Mouse (Mus musculus): ENCODE measurements around the gene Copz2. TPM values are rescaled to one million over a fixed set of nuclear protein-coding genes. Genes with fewer than 3 reads are reported as not detected.

Copz2 gene
- polyA plus RNA-seq, 1 experiment from 2014 or later, result 27.8 TPM

- Histone ChIP-seq H3K4me3 (replicated peaks) (peak overlapping the region; percentile 87), H3K9ac (peak overlapping the region; percentile 52), H3K4me2 (peak overlapping the region; percentile 65), H3K27me3 (no peaks in the 10 kb centered on the region; the same call in 1 of the 2 replicates), H3K36me3 (replicated peaks) (peaks cover 20% of the 10 kb centered on the region), H3K4me1 (peaks cover 39% of the 10 kb centered on the region), H3K9me3 (no peaks in the 10 kb centered on the region), H3K27ac (peak overlapping the region; percentile 89)
- no peak for ATAC-seq (ENCODE audit: low FRiP score)
- 21% methylated on average over 13 of the region's 13 CpGs for WGBS
Observed at GRCm38 (mm10) chr11:96830539-96831216, 19.0 kb upstream of the Copz2 start.

GRCm38 (mm10) chr11:96831516-96831915 lies 18.2 kb upstream of the Copz2 start:
- no peak for ATAC-seq (ENCODE audit: low FRiP score)
- no peak overlapping the region for H3K27ac ChIP-seq
- no peaks in the 10 kb centered on the region for H3K9me3 ChIP-seq
- no peaks in the 10 kb centered on the region; the same call in 1 of the 2 replicates for H3K27me3 ChIP-seq
- H3K4me1 ChIP-seq, result peaks cover 31% of the 10 kb centered on the region
- no peak overlapping the region for H3K9ac ChIP-seq
- no peak overlapping the region for H3K4me2 ChIP-seq
- no peak overlapping the region for H3K4me3 ChIP-seq (replicated peaks)
- H3K36me3 ChIP-seq (replicated peaks), result peaks cover 15% of the 10 kb centered on the region
- whole genome bisulfite sequencing, result 79% methylated on average over 4 of the region's 4 CpGs

DNA sequence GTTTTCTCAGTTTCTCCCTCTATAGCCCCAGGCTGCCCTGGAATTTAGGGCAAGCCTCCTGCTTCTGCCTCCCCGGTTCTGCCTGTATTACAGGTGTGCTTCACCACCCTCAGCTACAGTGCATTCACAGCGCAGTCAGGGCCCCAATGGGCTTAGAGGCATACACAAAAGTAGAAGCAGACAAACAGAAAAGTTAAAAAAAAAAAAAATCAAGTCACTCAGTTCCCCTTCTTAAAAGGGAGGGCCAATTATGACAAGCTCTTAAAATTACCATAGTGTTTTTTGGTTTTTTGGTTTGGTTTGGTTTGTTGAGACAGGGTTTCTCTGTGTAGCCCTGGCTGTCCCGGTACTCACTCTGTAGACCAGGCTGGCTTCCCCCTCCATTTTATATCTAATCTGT lies 17.1 kb upstream of the Copz2 start:
- no peaks in the 10 kb centered on the region for H3K9me3 ChIP-seq
- H3K36me3 ChIP-seq (replicated peaks), result peaks cover 5% of the 10 kb centered on the region
- no peak overlapping the region for H3K4me3 ChIP-seq (replicated peaks)
- ATAC-seq (ENCODE audit: low FRiP score), result no peak
- no peak overlapping the region for H3K27ac ChIP-seq
- no peaks in the 10 kb centered on the region; the same call in 1 of the 2 replicates for H3K27me3 ChIP-seq
- peaks cover 20% of the 10 kb centered on the region for H3K4me1 ChIP-seq
- H3K9ac ChIP-seq, result no peak overlapping the region
- no peak overlapping the region for H3K4me2 ChIP-seq
- 92% methylated on average over 3 of the region's 3 CpGs for WGBS

DNA sequence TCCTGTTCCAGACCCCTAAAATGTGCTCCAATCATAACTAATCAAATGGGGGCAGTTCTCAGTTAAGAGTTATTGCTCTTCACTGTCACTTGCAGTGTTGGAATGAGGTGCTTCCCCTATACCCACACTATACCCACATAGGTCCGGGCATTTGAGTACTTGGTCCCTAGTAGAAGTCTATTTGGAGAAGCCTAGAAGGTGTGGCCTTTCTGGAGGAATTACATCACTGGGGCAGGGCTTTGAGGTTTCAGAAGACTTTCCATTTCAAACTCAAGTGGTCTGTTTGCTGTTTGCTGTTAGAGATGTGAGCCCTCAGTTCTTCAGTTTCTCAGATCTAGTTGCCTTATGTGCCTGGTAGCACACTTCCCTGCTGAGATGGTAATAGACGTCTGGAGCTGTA lies 16.7 kb upstream of the Copz2 start:
- ATAC-seq (ENCODE audit: low FRiP score), result no peak
- Histone ChIP-seq H3K9me3 (no peaks in the 10 kb centered on the region), H3K4me3 (replicated peaks) (no peak overlapping the region), H3K4me1 (peaks cover 16% of the 10 kb centered on the region), H3K27ac (no peak overlapping the region), H3K9ac (no peak overlapping the region), H3K36me3 (replicated peaks) (peaks cover under 1% of the 10 kb centered on the region; the same call in 1 of the 2 replicates), H3K27me3 (no peaks in the 10 kb centered on the region; the same call in 1 of the 2 replicates), H3K4me2 (no peak overlapping the region)
- 75% methylated on average over 2 of the region's 2 CpGs for WGBS

DNA sequence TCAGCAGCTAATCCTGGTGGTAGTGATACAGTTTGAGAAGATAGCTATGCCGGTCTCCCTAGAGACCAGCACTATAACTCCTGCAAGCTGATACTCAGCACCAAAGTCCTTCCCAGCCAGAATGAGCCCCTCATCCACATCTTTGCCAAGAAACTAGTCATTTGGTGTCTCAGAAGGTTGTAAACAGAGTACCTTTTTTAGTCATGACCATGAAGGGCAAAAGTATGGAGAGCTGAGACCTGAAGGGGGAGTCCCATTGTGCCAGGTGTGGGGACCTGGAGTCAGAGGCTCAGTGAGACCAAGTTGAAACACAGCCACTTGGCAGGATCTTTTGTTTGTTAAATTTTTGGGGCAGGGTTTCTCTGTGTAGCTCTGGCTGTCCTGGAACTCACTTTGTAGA lies 15.5 kb upstream of the Copz2 start:
- ATAC-seq (ENCODE audit: low FRiP score), result no peak
- Histone ChIP-seq H3K4me3 (replicated peaks) (no peak overlapping the region), H3K4me1 (peaks cover 5% of the 10 kb centered on the region), H3K9me3 (no peaks in the 10 kb centered on the region), H3K27me3 (no peaks in the 10 kb centered on the region; the same call in 1 of the 2 replicates), H3K36me3 (replicated peaks) (no peaks in the 10 kb centered on the region), H3K27ac (no peak overlapping the region), H3K4me2 (no peak overlapping the region), H3K9ac (no peak overlapping the region)
- WGBS, result 94% methylated on average over 1 of the region's 1 CpGs

DNA sequence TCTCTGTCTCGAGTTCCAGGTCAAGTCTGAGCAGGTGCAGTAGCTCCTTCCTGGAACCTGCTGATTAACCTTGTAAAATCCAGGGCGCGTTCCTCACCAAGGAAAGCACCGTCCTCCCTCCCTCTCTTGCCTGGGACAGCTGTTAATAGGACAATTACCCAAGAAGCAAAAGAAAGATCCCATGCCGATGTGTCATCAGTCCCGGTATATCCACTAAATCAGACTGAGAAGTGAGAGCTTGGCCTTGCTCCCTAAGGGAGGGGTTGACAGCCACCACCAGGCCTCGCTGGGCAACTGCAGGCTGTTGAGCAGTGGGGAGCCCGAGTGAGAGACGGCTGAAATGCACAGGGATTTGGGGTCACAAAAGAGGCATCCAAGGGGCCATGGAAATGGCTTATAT lies 12.4 kb upstream of the Copz2 start:
- WGBS, result 35% methylated on average over 9 of the region's 9 CpGs
- Histone ChIP-seq H3K4me1 (peaks cover 5% of the 10 kb centered on the region; the same call in 1 of the 2 replicates), H3K9ac (no peak overlapping the region), H3K36me3 (replicated peaks) (no peaks in the 10 kb centered on the region), H3K4me3 (replicated peaks) (no peak overlapping the region), H3K27me3 (no peaks in the 10 kb centered on the region; the same call in 1 of the 2 replicates), H3K9me3 (no peaks in the 10 kb centered on the region), H3K27ac (no peak overlapping the region), H3K4me2 (no peak overlapping the region)
- no peak for ATAC-seq (ENCODE audit: low FRiP score)

GRCm38 (mm10) chr11:96838341-96838740 lies 11.3 kb upstream of the Copz2 start:
- ATAC-seq (ENCODE audit: low FRiP score), result no peak

GRCm38 (mm10) chr11:96839428-96839827 lies 10.2 kb upstream of the Copz2 start:
- no peaks in the 10 kb centered on the region for H3K36me3 ChIP-seq (replicated peaks)
- H3K4me1 ChIP-seq, result peaks cover 5% of the 10 kb centered on the region; the same call in 1 of the 2 replicates
- no peak for ATAC-seq (ENCODE audit: low FRiP score)
- H3K4me3 ChIP-seq (replicated peaks), result no peak overlapping the region
- no peak overlapping the region for H3K9ac ChIP-seq
- 77% methylated on average over 7 of the region's 7 CpGs for WGBS
- no peak overlapping the region for H3K27ac ChIP-seq
- H3K4me2 ChIP-seq, result no peak overlapping the region
- no peaks in the 10 kb centered on the region for H3K9me3 ChIP-seq
- H3K27me3 ChIP-seq, result no peaks in the 10 kb centered on the region

More at GRCm38 (mm10) chr11:96838341-96838740, 11.3 kb upstream of the Copz2 start:
- no peak overlapping the region for H3K9ac ChIP-seq
- no peak overlapping the region for H3K4me2 ChIP-seq
- H3K27ac ChIP-seq, result no peak overlapping the region
- H3K4me1 ChIP-seq, result peaks cover 5% of the 10 kb centered on the region; the same call in 1 of the 2 replicates
- H3K9me3 ChIP-seq, result no peaks in the 10 kb centered on the region
- H3K36me3 ChIP-seq (replicated peaks), result no peaks in the 10 kb centered on the region
- no peaks in the 10 kb centered on the region for H3K27me3 ChIP-seq
- no peak overlapping the region for H3K4me3 ChIP-seq (replicated peaks)
- 74% methylated on average over 4 of the region's 4 CpGs for WGBS

DNA sequence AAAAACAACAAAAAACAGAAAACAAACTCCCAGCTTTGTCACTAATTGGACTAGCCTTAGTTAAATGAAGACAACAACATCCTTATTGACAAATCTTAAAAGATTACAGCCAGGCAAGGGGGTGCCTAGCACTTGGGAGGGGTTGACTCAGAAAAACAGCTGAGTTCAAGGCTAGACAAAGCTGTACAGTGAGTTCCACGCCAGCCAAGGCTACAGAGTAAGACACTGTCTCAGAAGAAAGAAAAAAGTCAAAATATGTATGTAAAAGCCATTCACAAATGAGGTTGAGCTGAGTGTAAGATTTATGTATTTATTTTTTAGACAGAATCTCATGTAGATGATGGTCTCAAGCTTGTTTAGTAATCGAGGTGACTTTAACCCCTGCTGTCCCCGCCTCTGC lies 9.8 kb upstream of the Copz2 start:
- Histone ChIP-seq H3K4me2 (no peak overlapping the region), H3K36me3 (replicated peaks) (no peaks in the 10 kb centered on the region), H3K9me3 (no peaks in the 10 kb centered on the region), H3K27me3 (no peaks in the 10 kb centered on the region), H3K27ac (no peak overlapping the region), H3K4me1 (peaks cover 5% of the 10 kb centered on the region; the same call in 1 of the 2 replicates), H3K9ac (no peak overlapping the region), H3K4me3 (replicated peaks) (no peak overlapping the region)
- no peak for ATAC-seq (ENCODE audit: low FRiP score)
- 79% methylated on average over 3 of the region's 3 CpGs for WGBS

DNA sequence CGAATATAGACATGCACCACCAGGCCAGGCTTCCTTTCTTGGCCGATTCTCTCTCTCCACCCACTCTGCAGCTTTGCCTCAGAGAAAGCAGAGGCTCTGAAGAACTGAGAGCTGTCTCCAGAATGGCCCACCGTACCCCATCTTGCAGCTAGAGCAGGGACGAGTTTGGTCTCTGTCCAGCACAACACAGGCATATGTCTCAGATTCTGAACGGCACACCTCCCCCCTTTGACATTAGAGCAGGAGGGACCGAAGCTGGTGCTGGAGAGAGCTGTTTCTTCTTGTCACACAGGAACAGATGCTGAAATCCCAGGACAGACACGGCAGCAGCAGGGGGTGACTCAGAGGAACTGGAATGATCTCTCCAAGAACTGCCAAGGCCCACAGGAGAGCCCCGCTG lies 9.4 kb upstream of the Copz2 start:
- H3K9me3 ChIP-seq, result no peaks in the 10 kb centered on the region
- no peak overlapping the region for H3K9ac ChIP-seq
- H3K4me3 ChIP-seq (replicated peaks), result no peak overlapping the region
- 53% methylated on average over 8 of the region's 8 CpGs for WGBS
- H3K4me1 ChIP-seq, result peaks cover 5% of the 10 kb centered on the region; the same call in 1 of the 2 replicates
- H3K36me3 ChIP-seq (replicated peaks), result no peaks in the 10 kb centered on the region
- H3K27ac ChIP-seq, result no peak overlapping the region
- no peaks in the 10 kb centered on the region for H3K27me3 ChIP-seq
- no peak overlapping the region for H3K4me2 ChIP-seq
- no peak for ATAC-seq (ENCODE audit: low FRiP score)

DNA sequence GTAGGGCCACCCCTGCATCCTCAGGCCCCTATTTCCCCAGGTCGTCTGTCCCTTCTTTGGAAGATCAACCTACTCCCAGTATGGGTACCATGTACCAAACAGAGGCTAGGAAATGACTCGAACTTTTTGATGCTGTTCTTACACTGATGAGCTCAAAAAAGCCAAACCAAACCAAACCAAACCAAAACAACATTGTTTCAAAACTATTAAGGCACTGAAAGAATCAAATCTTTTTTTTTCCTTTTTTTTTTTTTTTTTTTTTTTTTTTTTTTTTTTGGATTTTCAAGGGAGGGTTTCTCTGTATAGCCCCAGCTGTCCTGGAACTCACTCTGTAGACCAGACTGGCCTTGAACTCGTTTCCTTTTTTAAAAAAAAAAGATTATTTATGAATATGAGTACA lies 6.0 kb upstream of the Copz2 start:
- ATAC-seq (ENCODE audit: low FRiP score), result no peak
- Histone ChIP-seq H3K9me3 (no peaks in the 10 kb centered on the region), H3K4me2 (no peak overlapping the region), H3K27me3 (peaks cover 1% of the 10 kb centered on the region; the same call in 1 of the 2 replicates), H3K4me3 (replicated peaks) (no peak overlapping the region), H3K36me3 (replicated peaks) (no peaks in the 10 kb centered on the region), H3K9ac (no peak overlapping the region), H3K4me1 (peaks cover 5% of the 10 kb centered on the region; the same call in 1 of the 2 replicates), H3K27ac (no peak overlapping the region)
- 61% methylated on average over 3 of the region's 3 CpGs for WGBS

GRCm38 (mm10) chr11:96847240-96847639 lies 2.4 kb upstream of the Copz2 start:
- H3K9me3 ChIP-seq, result no peaks in the 10 kb centered on the region
- H3K4me3 ChIP-seq (replicated peaks), result no peak overlapping the region
- H3K4me2 ChIP-seq, result no peak overlapping the region
- no peaks in the 10 kb centered on the region for H3K36me3 ChIP-seq (replicated peaks)
- no peak overlapping the region for H3K27ac ChIP-seq
- 56% methylated on average over 3 of the region's 3 CpGs for WGBS
- peaks cover 15% of the 10 kb centered on the region for H3K27me3 ChIP-seq
- H3K9ac ChIP-seq, result no peak overlapping the region
- no peak for ATAC-seq (ENCODE audit: low FRiP score)
- H3K4me1 ChIP-seq, result peaks cover 10% of the 10 kb centered on the region

- no peak overlapping the region for H3K9ac ChIP-seq
- peaks cover 15% of the 10 kb centered on the region for H3K27me3 ChIP-seq
- H3K9me3 ChIP-seq, result no peaks in the 10 kb centered on the region
- no peak overlapping the region for H3K4me2 ChIP-seq
- H3K27ac ChIP-seq, result no peak overlapping the region
- peaks cover 10% of the 10 kb centered on the region for H3K4me1 ChIP-seq
- no peak for ATAC-seq (ENCODE audit: low FRiP score)
- 57% methylated on average over 9 of the region's 9 CpGs for WGBS
- no peaks in the 10 kb centered on the region for H3K36me3 ChIP-seq (replicated peaks)
- no peak overlapping the region for H3K4me3 ChIP-seq (replicated peaks)
Observed at GRCm38 (mm10) chr11:96848694-96849093, 976 bp upstream of the Copz2 start.
